Mouse (Mus musculus) heart, embryonic 16.5 days (tissue): ENCODE data around the gene Hist1h2ah. TPM values are rescaled to one million over a fixed set of nuclear protein-coding genes. Genes with fewer than 3 reads are reported as not detected.
A peak's percentile ranks its signal among the peaks of the same experiment; 100 is the strongest.

Source experiments
- ATAC-seq: fragments of 200-750 bp; cut with Nextera tagmentation; replicated peaks from 2 replicates; pipeline ENCODE4 v1.8.0; 2017; ENCODE audit warnings: moderate number of reproducible peaks; ENCODE audit not compliant: insufficient read depth, low FRiP score; ENCODE audit errors: extremely low read depth
- H3K27ac ChIP-seq: fragments of 300-500 bp; sonication (generic); 2 replicates; pipeline ENCODE4 v1.5.1; 2014; ENCODE audit warnings: mild to moderate bottlenecking, low read length, control low read depth, moderate library complexity
- H3K27me3 ChIP-seq: fragments of 300-500 bp; sonication (generic); 2 replicates; pipeline ENCODE4 v1.6.1; 2014; ENCODE audit warnings: low read length, mixed read lengths; ENCODE audit not compliant: control insufficient read depth, insufficient read depth
- H3K36me3 ChIP-seq: fragments of 300-500 bp; sonication (generic); 2 replicates; pipeline ENCODE4 v1.6.1; 2014; ENCODE audit not compliant: control insufficient read depth, insufficient read depth
- H3K4me1 ChIP-seq: fragments of 300-500 bp; sonication (generic); 2 replicates; pipeline ENCODE4 v1.6.1; 2014; ENCODE audit warnings: low read length, mixed read lengths; ENCODE audit not compliant: control insufficient read depth, insufficient read depth
- H3K4me2 ChIP-seq: fragments of 300-500 bp; sonication (generic); 2 replicates; pipeline ENCODE4 v1.6.1; 2014; ENCODE audit warnings: low read depth, mild to moderate bottlenecking, control low read depth, low read length
- H3K4me3 ChIP-seq: fragments of 300-500 bp; sonication (generic); 2 replicates; pipeline ENCODE4 v1.5.1; 2014; ENCODE audit warnings: mild to moderate bottlenecking, control low read depth, low read length
- H3K9ac ChIP-seq: fragments of 300-500 bp; sonication (generic); 2 replicates; pipeline ENCODE4 v1.6.1; 2014; ENCODE audit warnings: low read length, control low read depth
- H3K9me3 ChIP-seq: fragments of 300-500 bp; sonication (generic); replicated peaks from 2 replicates; pipeline ENCODE4 v1.6.1; 2016; ENCODE audit warnings: low read length; ENCODE audit not compliant: control insufficient read depth
- WGBS: fragments of 180-500 bp; shearing (Covaris S2); extraction: QIAGEN DNeasy Blood & Tissue Kit; methylation state at CpG from one replicate; pipeline ENCODE4 v1.1.7; 2014; 5-methylcytosine and 5-hydroxymethylcytosine counted together
- polyA plus RNA-seq: library from polyadenylated mRNA; unstranded; fragments of >200 nt; fragmentation: Nextera tagmentation; extraction: Ambion mirVana; gene quantifications from 2 replicates; pipeline ENCODE4 v1.2.1, GENCODE M21; 2015

Gene Hist1h2ah
- polyA plus RNA-seq, 1 experiment from 2014 or later = 5.3 TPM

- 16% methylated on average over 27 of the region's 27 CpGs for WGBS
- Histone ChIP-seq H3K27ac (no peak overlapping the region), H3K9me3 (no peaks in the 10 kb centered on the region), H3K4me3 (peak overlapping the region; percentile 25; the same call in 1 of the 2 replicates), H3K27me3 (peaks cover 36% of the 10 kb centered on the region), H3K4me1 (peaks cover 6% of the 10 kb centered on the region), H3K9ac (no peak overlapping the region), H3K36me3 (no peaks in the 10 kb centered on the region), H3K4me2 (peak overlapping the region; percentile 29; the same call in 1 of the 2 replicates)
- peak; percentile 84 for ATAC-seq
These were observed 19.6 kb downstream of the Hist1h2ah start for GRCm38 (mm10) chr13:22015479-22016450.

GRCm38 (mm10) chr13:22014411-22014845 lies 20.9 kb downstream of the Hist1h2ah start:
- no peak overlapping the region; the same call in 1 of the 2 replicates for H3K27ac ChIP-seq
- no peak overlapping the region for H3K9ac ChIP-seq
- H3K4me2 ChIP-seq = peak overlapping the region; percentile 56
- H3K4me1 ChIP-seq = peaks cover 6% of the 10 kb centered on the region
- 13% methylated on average over 17 of the region's 17 CpGs for WGBS
- H3K27me3 ChIP-seq = peaks cover 43% of the 10 kb centered on the region
- ATAC-seq = no peak
- peak overlapping the region; percentile 38 for H3K4me3 ChIP-seq
- no peaks in the 10 kb centered on the region for H3K9me3 ChIP-seq
- no peaks in the 10 kb centered on the region for H3K36me3 ChIP-seq

GRCm38 (mm10) chr13:22013716-22014115 lies 21.7 kb downstream of the Hist1h2ah start:
- Histone ChIP-seq H3K9me3 (no peaks in the 10 kb centered on the region), H3K27me3 (peaks cover 48% of the 10 kb centered on the region), H3K27ac (no peak overlapping the region), H3K4me1 (peaks cover 6% of the 10 kb centered on the region), H3K4me2 (peak overlapping the region; percentile 56; the same call in 1 of the 2 replicates), H3K4me3 (0 out of 2 replicates have a peak overlapping the region, but pooled peaks have one; percentile 10), H3K9ac (no peak overlapping the region), H3K36me3 (no peaks in the 10 kb centered on the region)
- 26% methylated on average over 13 of the region's 13 CpGs for WGBS
- ATAC-seq = no peak

DNA sequence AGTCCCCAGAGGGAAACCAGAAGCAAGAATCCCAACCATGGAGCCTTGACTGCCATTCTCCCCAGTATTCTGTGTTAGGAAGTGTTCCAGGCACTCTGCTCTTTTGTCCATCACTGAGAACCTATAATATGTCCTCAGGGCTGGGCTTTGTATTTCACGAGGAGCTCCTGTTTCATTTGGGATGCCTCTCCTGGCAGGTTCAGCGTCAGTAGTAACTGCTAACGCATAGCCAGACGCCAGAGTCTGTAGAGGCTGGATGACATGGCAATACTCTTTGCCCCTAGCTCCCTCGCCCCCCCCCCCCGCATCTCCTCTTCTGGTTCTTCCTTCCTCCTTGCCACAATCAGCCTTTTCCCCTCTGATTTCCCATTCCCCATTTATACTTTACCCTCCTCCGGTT lies 25.7 kb downstream of the Hist1h2ah start, which contains the start of gene Prss16:
Gene Prss16 (minus strand): TSS at position 101 of the 400 bp plus-strand sequence.
- WGBS = 40% methylated on average over 6 of the region's 7 CpGs
- Histone ChIP-seq H3K36me3 (no peaks in the 10 kb centered on the region), H3K4me3 (no peak within 1 kb of the TSS), H3K9ac (no peak within 1 kb of the TSS), H3K27me3 (peaks cover 70% of the 10 kb centered on the region), H3K27ac (no peak within 1 kb of the TSS), H3K9me3 (no peaks in the 10 kb centered on the region), H3K4me1 (peaks cover 13% of the 10 kb centered on the region), H3K4me2 (no peak within 1 kb of the TSS)
- ATAC-seq = no peak

DNA sequence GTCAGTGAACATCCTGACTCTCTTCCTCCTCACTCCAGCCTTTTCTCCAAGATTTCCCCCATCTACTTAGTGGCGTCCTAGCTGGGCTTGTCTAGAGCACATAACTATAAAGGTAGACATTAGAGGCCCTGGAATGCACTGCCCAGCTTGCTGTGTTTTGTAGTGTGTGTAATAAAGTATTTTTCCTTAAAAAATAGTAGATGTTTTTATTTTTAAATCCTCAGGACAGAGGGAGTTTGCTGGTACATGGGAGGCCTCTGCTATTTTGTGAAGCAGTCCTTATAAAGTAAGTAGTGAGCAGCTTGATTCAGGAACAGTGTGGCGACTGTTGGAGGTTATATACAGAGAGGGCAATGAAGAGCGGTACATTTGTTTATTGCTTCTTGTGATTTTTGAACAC lies 26.7 kb downstream of the Hist1h2ah start:
- Histone ChIP-seq H3K27ac (no peak overlapping the region), H3K27me3 (peaks cover 75% of the 10 kb centered on the region), H3K9ac (no peak overlapping the region), H3K9me3 (no peaks in the 10 kb centered on the region), H3K4me3 (no peak overlapping the region), H3K4me2 (no peak overlapping the region), H3K36me3 (no peaks in the 10 kb centered on the region), H3K4me1 (peaks cover 10% of the 10 kb centered on the region)
- 84% methylated on average over 3 of the region's 3 CpGs for WGBS
- no peak for ATAC-seq

DNA sequence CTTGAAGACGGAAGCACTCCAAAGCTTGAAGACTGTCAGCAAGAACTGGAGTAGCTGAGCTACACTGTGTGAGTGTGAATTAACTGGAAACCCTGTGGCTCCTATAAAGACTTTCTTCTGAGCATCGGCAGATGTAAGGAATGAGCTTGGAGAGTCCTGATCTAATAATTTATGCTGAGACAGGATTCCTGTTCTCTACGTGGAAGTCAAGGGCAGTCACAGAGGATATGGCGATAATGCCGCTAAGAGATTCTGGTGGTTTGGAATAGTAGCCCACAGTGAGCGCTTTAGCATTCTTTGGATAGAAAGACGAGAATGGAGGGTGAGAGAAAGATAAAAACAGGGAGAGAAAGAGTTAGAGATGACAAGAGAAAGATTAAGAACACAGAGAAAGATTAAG lies 27.5 kb downstream of the Hist1h2ah start:
- H3K4me1 ChIP-seq = peaks cover 10% of the 10 kb centered on the region
- H3K36me3 ChIP-seq = no peaks in the 10 kb centered on the region
- WGBS = 55% methylated on average over 7 of the region's 7 CpGs
- H3K9ac ChIP-seq = no peak overlapping the region
- H3K4me2 ChIP-seq = no peak overlapping the region
- H3K4me3 ChIP-seq = peak overlapping the region; percentile 72; the same call in 1 of the 2 replicates
- ATAC-seq = no peak
- no peak overlapping the region for H3K27ac ChIP-seq
- H3K27me3 ChIP-seq = peaks cover 81% of the 10 kb centered on the region
- H3K9me3 ChIP-seq = no peaks in the 10 kb centered on the region

GRCm38 (mm10) chr13:22007121-22007510 lies 28.3 kb downstream of the Hist1h2ah start:
- 4% methylated on average over 18 of the region's 18 CpGs for WGBS
- peaks cover 10% of the 10 kb centered on the region for H3K4me1 ChIP-seq
- H3K4me3 ChIP-seq = peak overlapping the region; percentile 72
- peaks cover 81% of the 10 kb centered on the region for H3K27me3 ChIP-seq
- H3K9ac ChIP-seq = no peak overlapping the region
- no peaks in the 10 kb centered on the region for H3K9me3 ChIP-seq
- ATAC-seq = no peak
- no peak overlapping the region for H3K27ac ChIP-seq
- H3K36me3 ChIP-seq = no peaks in the 10 kb centered on the region
- peak overlapping the region; percentile 98 for H3K4me2 ChIP-seq

GRCm38 (mm10) chr13:22006334-22007120 lies 28.8 kb downstream of the Hist1h2ah start:
- WGBS = under 1% methylated on average over 38 of the region's 38 CpGs
- H3K36me3 ChIP-seq = no peaks in the 10 kb centered on the region
- H3K4me2 ChIP-seq = peak overlapping the region; percentile 98
- peak overlapping the region; percentile 72 for H3K4me3 ChIP-seq
- H3K4me1 ChIP-seq = peaks cover 10% of the 10 kb centered on the region
- peaks cover 77% of the 10 kb centered on the region for H3K27me3 ChIP-seq
- no peaks in the 10 kb centered on the region for H3K9me3 ChIP-seq
- H3K9ac ChIP-seq = peak overlapping the region; percentile 49
- no peak overlapping the region for H3K27ac ChIP-seq
- peak; percentile 82 for ATAC-seq
